Mouse (Mus musculus): ENCODE results near the gene Gtf3c1. TPM values are rescaled to one million over a fixed set of nuclear protein-coding genes. Genes with fewer than 3 reads are reported as not detected.
A peak's percentile ranks its signal among the peaks of the same experiment; 100 is the strongest.

Gene Gtf3c1
- total RNA-seq, 2 experiments from 2014 or later: 108 to 110 TPM

DNA sequence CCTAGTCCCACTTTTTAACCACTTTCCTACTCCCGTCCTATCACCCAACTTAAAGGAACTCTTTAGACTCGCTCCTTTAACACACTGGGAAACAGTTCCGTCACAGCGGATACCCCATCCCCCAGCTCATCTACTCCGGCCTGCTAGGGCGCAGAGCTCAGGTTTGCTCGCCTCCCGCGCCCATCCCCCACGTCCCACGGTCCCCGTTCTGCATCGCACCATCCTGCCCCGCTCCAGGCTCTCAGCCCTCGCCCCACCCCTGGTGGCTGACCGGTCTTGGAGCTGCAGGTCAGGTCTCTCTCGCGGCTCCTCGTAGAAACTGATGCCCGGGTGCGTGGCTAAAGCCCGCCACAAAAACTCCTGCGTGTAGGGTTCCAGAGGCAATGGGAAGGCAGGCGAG lies 394 bp downstream of the Gtf3c1 start:
- DNase-seq: peak in 1 of 2 experiments; percentile 56

DNA sequence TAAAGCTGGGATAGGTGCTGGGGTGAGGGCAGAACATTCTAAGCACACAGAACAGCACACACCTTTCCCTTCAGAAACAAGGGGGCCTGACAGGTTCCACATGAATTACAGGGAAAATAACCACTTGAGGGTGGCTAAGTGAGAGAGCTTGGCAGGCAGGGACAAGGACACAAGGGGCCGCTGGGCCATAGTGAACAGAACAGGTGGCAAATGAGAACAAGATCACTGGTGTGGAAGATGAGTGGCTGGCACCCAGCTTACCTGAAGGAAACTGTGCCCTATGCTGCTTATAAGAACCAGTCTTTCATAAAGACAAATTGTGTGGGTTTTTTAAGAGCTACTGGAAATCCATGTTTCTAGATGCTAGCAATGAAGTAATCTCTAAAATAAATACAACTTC lies 4.8 kb downstream of the Gtf3c1 start:
- DNase-seq: no peak

DNA sequence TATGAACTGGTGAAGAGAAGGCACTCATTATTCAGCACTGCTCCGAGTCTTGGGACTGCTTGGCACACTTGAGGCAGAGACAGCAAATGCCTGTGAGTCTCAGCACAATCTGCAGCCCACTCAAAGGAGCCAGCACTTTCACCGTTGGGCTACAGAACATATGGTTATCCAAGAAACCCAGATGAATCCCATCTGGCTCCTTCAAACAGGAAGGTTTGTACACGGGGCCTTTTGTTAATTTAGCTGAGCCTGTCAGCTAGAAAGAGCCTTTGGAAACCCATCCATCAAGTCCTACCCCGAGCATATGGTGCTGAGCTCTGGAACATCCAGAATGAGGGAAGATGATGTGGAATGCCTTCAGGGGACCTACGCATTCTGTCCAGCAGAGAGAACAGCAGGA lies 13.5 kb downstream of the Gtf3c1 start:
- DNase-seq: peak; percentile 42 to 46

DNA sequence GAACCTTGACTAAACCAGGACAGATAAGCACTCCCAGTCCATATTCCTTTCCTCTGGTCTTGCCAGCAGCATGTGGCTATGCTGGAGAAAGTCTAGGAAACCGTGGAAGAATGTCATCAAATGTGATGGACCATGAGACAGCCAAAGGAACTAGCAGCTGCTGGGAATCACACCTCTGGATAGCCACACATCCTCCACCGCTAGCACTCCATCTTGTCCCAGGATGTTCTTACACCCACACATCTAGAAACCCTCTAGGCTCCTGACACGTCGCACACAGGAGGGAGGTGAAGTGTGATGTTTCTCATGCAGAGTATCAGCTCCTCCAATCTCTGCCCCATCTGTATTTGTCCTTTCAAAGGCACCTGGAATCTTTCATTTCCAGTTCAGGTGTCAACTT lies 17.1 kb downstream of the Gtf3c1 start:
- DNase-seq: no peak

DNA sequence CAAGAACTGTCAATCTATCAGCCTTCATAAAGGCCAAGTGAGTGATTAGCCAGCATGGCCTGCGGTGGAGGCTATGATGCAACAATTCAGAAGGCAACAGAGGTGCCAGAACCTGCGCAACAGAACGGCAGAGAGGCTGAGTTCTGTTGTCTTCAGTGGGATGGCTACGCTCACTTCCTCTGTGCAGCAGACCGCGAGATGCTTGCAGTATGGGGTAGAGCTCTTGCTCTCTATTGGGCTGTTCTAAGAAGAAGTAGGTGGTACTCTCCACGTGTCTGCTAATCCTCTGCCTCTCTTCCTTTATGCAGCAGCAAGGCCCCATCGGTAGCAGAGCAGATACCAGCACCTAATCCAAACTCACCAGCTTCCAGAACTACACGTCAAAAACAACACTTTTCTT lies 27.6 kb downstream of the Gtf3c1 start:
- no peak for DNase-seq

DNA sequence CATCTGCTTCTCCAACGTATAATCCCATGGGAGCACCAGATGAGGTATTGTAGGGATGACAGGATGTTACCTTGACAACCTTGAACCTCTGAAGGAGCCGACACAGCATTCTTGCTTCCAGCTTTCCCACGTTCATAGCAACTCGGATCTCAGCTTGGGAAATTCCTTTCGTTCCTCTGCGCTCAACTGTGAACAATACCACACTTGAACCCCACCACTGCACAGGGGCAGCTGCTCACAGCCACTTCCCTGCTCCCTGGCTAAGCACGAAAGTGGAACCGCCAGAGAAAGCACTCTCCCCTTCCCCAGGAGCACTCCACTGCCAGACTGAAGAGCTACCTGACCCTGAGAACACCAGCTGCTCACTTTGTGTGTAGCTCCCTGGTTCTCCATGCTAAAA lies 28.8 kb downstream of the Gtf3c1 start:
- no peak for DNase-seq

DNA sequence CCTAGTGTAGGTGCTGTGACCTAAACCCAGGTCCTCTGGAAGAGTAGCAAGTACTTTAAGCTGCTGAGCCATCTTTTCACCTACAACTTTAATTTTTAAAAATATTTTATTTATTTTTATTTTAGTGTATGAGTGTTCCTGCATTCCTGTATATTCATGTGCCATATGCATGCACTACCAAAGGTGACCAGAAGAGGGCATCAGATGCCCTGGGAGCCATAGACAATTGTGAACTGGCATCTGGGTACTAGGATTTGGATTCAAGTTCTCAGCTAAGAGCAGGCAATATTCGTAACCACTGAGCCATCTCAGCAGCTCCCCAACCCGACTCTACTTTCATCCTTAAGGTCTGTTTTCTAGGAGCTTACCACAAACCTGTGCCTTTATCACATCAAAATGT lies 32.7 kb downstream of the Gtf3c1 start:
- DNase-seq: peak in 1 of 2 experiments; percentile 36

DNA sequence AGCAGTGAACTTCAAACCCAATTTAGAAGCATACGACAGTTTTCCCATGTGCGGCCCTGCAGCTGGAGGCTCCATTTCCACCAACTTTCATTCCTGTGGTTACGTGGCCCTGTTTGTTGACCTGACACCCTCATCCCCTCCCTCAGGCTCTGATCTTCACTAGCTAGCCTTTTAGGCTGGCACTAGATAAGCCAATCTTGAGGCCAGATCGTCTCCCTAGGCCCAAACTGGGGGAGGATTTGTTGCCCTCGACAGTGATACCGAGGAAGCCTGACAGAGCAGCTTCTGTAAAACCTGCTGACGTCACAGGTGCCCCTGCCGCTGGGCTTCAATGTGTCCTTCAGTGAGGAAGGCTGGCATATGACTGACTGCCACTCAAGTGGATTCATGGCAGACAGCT lies 36.2 kb downstream of the Gtf3c1 start:
- DNase-seq: no peak

DNA sequence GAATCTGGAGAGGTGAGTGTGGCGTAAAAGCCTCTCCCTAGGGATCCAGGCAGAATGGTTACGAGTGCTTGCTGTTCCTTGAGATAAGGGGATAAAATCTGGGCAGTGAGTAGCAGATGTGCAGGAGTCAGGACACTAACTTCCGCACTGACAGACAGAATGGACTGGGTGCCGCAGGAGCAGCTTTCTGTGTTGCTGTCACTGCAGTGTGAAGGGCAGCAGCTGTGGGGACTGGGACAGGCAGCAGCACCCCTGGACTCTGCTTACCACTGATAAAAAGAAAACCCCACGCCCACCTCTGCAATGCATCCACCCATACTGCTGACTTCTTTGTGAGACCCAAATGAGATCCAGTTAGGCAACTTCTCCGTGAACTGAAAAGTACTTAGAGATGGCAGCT lies 36.7 kb downstream of the Gtf3c1 start:
- no peak for DNase-seq

DNA sequence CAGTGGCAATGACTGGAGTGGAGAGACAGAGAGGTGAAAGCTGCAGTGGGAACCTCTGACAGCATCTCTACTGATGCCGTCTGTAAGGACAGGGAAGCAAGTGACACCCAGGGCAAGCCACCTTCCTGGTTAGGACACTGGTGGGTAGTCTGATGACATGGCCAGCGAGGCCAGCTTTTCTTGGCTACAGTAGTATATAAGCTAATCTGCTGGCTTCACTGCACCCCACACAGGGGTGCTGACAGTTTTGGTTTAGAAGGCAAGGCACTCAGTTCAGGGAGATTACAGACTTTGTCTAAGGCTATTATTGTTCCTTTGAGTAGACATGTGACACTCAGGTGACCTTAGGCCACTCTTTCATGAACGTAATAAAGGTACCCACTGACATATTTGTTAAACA lies 43.9 kb downstream of the Gtf3c1 start:
- no peak for DNase-seq

DNA sequence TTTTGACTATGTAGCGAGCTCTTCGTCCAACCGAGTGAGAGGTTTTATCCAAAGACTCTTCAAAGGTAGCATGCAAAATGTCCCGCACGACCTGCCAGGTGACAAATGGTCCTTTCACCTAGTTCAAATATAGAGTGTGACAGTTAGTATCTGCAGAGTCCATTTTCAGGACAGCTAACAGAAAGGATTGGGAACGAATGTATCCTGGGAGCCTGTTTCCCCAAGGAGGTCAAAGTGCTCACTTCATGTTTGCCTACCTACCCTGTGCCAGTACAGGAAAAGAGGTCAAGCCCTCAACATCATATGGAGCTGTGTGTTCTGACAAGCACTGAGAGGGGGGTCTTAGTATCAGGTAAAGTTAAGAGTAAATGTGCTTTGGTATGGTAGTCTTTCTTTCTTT lies 50.1 kb downstream of the Gtf3c1 start:
- no peak for DNase-seq

DNA sequence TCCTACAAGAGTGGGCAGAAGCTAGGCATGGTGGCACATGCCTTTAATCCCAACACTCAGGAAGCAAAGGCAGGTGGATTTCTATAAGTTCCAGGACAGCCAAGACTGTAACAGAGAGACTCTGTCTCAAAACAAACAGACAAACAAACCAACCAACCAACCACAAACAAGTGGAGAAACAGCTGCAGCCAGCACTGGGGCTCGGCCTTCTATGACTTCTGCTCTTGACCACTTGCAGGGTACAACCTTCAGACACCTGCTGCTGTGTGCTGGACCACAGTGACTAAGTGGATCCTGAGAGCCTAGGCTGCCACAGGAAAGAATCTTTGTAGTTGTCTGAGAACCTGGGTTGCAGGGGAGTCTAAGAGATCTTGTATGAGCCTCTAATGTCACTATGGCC lies 58.6 kb downstream of the Gtf3c1 start:
- DNase-seq: no peak

DNA sequence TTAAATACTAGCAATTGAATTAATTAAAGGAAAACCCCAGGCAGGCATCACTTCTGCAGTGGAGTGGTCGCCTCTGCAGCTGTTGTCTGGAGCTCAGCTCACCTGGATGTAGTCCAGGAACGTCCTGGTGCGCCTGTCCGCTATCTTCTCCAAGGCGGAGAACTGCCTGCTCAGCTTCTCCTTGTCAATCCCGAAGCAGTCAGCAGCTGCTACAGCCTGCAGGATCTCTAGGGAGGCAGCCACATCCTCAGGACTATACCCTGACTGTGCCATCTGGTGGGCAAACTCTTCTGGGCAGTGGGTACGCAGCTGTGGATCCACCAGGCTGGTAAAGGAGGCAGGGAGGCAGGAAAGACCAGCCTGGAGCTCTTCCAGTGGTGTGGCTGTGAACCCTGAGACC lies 62.2 kb downstream of the Gtf3c1 start:
- no peak for DNase-seq

DNA sequence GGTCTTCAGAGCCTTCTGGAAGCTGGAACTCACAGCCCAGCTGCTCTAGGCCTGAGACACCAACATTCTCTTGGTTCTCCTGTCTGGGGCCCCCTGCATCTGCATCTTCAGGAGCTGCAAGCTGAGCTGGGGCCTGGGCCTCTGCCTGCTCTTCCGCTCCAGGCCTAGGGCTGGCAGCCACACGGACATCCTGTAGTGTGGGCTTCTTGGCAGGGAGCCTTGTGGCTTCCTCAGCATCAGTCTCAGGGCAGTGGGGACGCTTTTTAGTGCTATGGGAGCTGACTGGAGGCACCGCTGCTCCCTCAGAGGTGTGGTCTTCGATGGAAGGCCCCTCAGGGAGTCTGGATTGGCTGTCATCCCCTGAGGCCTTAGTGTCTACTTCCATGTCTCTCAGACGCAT lies 63.7 kb downstream of the Gtf3c1 start:
- DNase-seq: no peak

DNA sequence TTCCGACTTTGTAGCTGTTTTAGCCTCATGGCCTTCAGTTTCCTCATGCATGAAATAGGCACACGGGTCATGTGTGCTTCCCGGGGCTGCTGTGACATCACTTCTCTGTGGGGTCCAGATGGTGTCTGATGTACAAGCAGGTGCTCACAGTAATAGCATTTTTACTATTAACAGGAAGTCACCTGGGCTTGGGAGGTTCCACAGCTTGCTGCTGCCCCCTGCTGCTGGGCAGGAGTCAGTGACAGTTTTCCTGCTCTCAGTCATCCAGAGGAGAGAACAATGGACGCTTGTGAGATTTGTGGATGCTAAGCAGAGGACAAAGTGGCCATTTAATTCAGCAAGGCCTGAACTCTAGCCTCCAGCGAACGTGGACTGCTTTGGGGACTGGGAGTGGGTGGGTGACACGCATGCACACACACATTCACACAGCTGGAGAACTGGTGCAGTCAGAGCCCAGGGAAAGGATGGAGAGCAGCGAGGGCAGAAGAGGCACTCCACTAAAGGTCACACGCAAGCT lies 68.7 kb downstream of the Gtf3c1 start:
- peak; percentile 67 to 78 for DNase-seq

DNA sequence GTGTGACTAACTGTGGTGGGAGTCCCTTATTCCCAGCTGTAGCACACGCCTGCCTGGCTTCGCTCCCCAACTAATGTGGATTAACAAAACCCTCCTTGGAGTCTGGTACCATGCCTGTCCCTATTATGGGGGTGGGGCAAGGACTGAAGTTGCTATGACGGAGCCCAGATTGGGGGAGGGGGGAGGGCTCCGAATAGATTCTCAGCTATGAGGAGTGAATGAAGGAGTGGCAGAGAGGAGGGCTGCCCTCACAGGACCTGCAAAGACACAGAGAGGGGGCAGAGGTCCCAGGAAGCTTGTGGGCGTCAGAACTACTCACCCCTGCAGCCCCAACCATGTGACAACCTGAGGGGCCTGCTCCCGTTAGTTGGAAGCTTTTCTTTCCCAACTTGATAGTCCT lies 69.2 kb downstream of the Gtf3c1 start:
- no peak for DNase-seq

DNA sequence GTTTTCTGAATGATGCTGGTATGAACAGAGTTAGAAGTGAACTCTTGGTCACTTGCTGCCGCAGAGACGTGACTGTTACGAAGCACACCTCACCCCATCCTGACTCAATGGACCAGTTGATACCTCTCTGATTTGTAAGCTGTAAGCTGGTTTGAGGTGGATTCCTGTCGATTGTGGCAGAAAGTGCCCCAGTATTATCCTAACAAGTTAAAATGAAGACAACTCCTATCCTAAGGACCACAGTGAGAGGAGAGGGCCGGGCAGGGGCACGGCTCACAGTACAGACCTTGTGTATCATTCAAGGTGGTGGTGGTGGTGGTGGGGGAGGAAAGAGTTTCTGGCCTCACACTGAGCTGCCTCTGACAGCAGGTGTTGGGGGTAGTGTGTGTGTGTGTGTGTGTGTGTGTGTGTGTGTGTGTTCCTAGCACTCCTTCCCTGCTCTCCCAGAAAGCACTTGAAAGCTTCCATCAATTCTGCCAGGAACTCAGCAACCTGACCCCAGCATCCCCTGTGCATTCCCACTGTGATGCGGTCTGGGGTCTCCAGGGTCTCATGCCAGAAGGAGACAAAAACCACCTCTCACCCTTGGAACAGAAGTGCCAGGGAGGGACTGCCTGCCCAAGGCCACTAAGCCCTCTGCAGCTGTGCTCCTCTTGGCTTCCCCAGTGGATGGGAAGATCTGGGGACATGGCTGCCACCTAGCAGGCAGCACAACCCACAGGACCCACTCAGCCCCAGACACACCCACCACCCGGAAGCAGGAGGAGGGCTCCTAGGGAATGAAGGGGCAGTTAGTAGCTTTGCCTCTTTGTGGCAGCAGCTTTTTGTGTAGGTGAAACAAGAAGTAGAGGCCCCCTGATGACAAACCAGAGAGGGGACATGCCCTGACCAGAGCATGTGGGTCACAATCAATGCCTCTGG lies 70.1 kb downstream of the Gtf3c1 start:
- no peak for DNase-seq

DNA sequence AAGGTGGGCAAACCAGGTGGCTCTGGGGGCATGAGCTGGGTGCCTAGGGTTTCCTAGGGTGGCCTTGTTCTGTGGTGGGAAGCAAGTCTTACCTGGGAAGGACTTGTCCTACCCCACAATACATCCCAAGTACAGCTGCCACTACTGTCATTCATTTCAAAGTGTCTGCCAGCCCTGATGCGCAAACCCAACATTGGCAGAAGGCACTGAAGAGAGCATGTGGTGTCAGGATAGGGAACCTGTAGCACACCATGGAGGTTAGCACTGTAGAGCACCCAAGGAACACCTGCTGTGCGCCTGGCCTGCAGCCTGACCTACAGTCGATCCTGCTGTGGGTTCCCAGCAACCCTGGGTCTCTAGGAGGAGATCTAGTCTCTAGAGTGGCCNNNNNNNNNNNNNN lies 76.6 kb downstream of the Gtf3c1 start:
- no peak for DNase-seq

DNA sequence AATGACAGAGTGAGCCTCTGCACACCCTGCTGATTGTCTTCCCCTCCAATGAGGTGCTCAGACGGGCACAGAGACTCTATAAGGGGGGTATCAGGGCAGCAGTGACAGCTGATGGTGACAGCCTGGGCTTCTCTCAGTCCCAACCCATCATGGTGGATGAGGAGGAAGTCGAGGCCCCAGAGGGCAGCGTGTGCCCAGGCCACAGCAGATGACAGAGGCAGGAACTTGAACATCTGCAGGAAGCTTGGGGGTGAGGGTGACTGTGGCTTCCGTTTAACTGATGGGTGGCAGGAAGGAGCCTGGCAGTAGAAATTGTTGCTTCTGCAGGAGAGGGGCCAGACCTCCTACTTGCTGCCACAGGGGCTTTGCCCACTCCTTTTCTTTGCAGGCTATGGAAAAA lies 77.3 kb downstream of the Gtf3c1 start:
- no peak for DNase-seq

DNA sequence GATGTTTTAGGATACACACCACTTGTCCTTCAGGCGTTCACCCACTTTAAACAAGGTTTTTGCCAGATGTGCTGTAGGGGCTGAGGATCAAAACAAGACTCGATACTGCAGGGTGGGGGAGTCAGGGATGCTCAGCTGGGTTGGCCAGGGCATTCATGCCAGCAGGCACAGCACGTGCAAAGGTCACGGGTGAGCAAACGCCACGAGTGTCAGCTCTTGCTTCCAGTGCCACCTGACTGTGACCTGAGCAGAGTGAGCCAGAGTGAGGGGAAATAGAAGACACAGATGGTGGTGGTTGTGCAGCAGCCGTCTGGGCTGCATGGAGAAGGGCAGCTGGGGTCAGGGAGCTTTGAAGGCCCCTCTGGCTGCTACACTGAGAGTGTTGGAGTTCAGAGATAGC lies 81.8 kb downstream of the Gtf3c1 start:
- no peak for DNase-seq

DNA sequence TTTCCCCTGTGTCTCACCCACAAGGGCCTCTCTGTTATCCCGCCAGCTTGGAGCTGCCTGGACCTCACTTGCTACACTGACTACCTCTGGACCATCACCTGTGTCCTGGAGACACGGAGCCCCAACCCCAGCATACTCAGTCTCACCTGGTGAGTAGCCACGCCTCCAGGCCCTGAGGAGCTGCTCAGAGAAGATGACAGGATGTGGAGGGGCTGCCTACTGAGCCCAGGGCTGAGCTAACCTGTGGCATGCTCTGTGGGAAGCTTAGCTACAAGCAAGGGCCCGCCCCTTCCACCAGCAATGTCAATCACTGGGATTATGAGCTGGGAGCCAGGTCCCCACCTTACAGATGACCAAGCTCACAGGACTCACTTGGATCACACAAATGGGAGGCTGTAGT lies 82.4 kb downstream of the Gtf3c1 start:
- DNase-seq: no peak

DNA sequence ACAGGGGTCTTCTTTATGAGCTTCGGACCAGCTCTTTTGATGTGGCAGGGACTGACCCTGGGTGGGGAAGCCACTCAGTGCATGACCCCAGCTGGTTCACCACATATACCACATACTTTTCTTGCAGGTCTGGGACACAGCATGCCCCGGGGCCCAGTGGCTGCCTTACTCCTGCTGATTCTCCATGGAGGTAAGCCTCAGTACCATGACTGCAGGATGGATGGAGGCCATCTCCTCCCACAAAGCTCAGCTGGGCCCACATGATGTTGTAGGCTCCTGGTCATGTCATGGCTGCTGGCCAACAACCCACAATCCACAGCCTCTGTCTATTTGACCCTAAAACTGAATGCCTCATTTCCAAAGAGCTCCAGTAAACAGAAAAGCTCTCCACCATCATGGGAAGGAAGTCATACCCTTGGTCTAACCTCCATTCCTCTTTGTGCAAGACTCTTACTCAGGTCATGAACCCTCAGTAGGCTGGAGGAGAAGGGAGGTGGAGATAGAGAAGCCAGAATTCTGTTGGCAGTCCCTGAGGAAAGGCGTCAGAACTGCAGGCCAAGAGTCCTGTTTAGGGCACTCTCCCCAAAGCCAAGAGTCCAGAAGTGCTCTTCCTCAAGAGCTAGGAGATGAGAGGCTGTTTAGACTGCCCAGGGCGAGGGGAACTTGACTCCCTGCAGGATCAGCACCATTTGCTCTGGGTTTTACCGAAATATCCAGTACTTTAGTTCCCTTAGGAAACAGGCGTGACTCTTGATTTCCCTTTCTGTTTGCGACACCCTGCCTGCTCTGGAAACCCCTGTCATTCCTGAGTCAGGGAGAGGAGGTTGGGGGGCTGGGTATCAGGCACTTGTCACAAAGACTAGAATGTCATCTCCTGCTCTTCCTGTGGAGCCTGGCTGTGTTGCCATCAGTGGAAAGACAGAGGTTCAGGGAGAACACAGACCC lies 84.6 kb downstream of the Gtf3c1 start:
- no peak for DNase-seq

DNA sequence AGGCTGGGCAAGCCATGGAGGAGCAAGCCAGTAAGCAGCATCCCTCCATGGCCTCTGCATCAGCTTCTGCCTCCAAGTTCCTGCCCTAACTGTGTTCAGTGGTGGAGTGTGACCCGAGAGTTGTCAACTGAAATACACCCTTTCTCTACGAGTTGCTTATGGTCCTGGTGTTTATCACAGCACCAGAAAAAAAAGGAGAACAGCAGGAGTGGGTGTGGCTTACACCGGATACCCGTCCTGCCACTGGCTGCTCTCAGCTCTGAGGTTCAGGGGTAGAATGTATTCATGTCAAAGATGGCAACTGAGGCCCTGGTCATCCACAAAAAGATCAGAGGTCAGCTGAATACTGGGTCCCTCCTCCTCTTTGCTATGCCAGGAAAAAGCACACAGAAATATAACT lies 87.5 kb downstream of the Gtf3c1 start:
- no peak for DNase-seq
